Mouse (Mus musculus) brain, embryonic 14.5 days (tissue): ENCODE results near the gene Boc.

Source experiments
- CTCF ChIP-seq: fragments of 200-500 bp; IDR thresholded peaks from 2 replicates; pipeline ENCODE4 v1.5.1; 2012; ENCODE audit warnings: inconsistent platforms, mild to moderate bottlenecking, moderate library complexity, borderline replicate concordance; ENCODE audit not compliant: insufficient read depth, insufficient read length; ENCODE audit errors: extremely low read depth
- POLR2A ChIP-seq: fragments of 200-500 bp; IDR thresholded peaks from 2 replicates; pipeline ENCODE4 v1.6.1; 2012; ENCODE audit warnings: mild to moderate bottlenecking, inconsistent platforms, borderline replicate concordance; ENCODE audit not compliant: poor library complexity, insufficient read depth, insufficient read length, severe bottlenecking; ENCODE audit errors: extremely low read depth

DNA sequence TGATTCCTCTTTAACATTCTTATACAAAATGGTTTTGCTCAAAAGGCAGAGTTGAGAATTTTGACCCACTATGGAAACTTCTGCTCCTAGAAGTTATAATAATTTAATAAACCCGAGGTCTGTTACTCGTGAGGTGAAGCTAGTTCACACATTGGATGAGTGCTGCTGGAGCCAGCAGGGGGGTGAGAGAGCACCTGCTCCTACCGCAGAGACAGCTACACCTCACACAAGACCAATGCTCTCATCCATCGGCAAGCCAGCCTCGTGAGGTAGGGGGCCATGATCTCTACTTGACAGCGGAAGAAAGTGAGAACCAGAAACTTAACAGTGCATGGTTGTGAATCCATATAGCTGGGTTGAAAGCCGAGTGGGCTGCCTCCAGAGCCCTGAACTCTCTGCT lies 35.1 kb downstream of the Boc start:
- TF ChIP-seq CTCF, result no peak
- no peak for TF ChIP-seq POLR2A
